Mouse (Mus musculus): ENCODE data around the gene Rasa3. TPM values are rescaled to one million over a fixed set of nuclear protein-coding genes. Genes with fewer than 3 reads are reported as not detected.
A peak's percentile ranks its signal among the peaks of the same experiment; 100 is the strongest.

The Rasa3 gene
- polyA plus RNA-seq, 1 experiment from 2014 or later, result 14.0 TPM

DNA sequence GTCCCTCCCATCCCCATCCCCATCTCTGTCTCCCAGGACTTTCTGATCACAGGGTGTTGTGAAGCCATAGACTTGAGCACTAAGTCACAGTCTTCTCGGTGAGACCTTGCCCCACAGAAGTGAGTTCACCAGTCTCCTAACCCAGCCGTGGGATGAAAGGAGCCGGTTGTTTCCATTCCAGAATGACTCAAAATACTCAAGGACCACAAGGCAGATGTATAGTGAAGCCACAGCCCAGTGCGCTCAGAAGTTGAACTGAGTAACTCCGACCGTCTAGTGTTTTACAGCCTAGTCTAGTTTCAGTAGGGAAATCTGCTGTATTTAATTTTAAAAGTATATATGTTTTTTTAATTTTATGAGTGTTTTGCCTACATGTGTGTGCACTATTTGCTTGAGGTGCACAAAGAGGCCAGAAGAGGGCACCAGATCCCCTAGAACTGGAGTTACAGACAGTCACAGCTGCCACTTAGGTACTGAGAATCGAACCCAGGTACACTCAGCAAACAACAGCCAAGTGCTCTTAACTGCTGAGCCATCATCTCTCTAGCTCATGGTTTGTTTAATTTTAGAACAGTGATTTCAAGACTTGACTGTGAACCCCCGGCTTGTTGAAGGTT is 9.8 kb upstream of the Rasa3 start:
- no peak overlapping the region for H3K4me3 ChIP-seq (replicated peaks; ENCODE audit: low read depth, low read length)
- H3K4me1 ChIP-seq (replicated peaks; ENCODE audit: insufficient read depth, low read length), result no peaks in the 10 kb centered on the region
- H3K9ac ChIP-seq (ENCODE audit: low read depth, low read length), result no peak overlapping the region
- H3K27me3 ChIP-seq (ENCODE audit: insufficient read depth, low read length), result no peaks in the 10 kb centered on the region
- H3K27ac ChIP-seq, result no peak overlapping the region
- ATAC-seq (replicated peaks; ENCODE audit: low FRiP score, low read depth), result no peak
- TF ChIP-seq CTCF (IDR thresholded peaks at IDR 0.05; ENCODE audit: low read depth), result peak; percentile 29; the same call in 1 of the 2 replicates
- no peak for DNase-seq (ENCODE audit: low spot score)
- H3K36me3 ChIP-seq (ENCODE audit: insufficient read depth, low read length), result no peaks in the 10 kb centered on the region
- H3K4me2 ChIP-seq (ENCODE audit: low read length), result no peak overlapping the region
- H3K9me3 ChIP-seq (replicated peaks; ENCODE audit: low read length), result no peaks in the 10 kb centered on the region
- WGBS, result 92% methylated on average over 8 of the region's 8 CpGs

- H3K27ac ChIP-seq, result no peak overlapping the region
- no peak overlapping the region for H3K4me3 ChIP-seq (replicated peaks; ENCODE audit: low read depth, low read length)
- no peaks in the 10 kb centered on the region for H3K27me3 ChIP-seq (ENCODE audit: insufficient read depth, low read length)
- no peaks in the 10 kb centered on the region for H3K4me1 ChIP-seq (replicated peaks; ENCODE audit: insufficient read depth, low read length)
- no peak for DNase-seq (ENCODE audit: low spot score)
- 63% methylated on average over 7 of the region's 7 CpGs for WGBS
- no peak overlapping the region for H3K4me2 ChIP-seq (ENCODE audit: low read length)
- no peak for ATAC-seq (replicated peaks; ENCODE audit: low FRiP score, low read depth)
- no peaks in the 10 kb centered on the region for H3K36me3 ChIP-seq (ENCODE audit: insufficient read depth, low read length)
- no peaks in the 10 kb centered on the region for H3K9me3 ChIP-seq (replicated peaks; ENCODE audit: low read length)
- no peak for TF ChIP-seq CTCF (IDR thresholded peaks at IDR 0.05; ENCODE audit: low read depth)
- no peak overlapping the region for H3K9ac ChIP-seq (ENCODE audit: low read depth, low read length)
These were observed 9.0 kb upstream of the Rasa3 start for GRCm38 (mm10) chr8:13686426-13686825.

GRCm38 (mm10) chr8:13685674-13686314 is 8.4 kb upstream of the Rasa3 start:
- Histone ChIP-seq H3K4me1 (replicated peaks; ENCODE audit: insufficient read depth, low read length) (no peaks in the 10 kb centered on the region), H3K9ac (ENCODE audit: low read depth, low read length) (no peak overlapping the region), H3K4me3 (replicated peaks; ENCODE audit: low read depth, low read length) (no peak overlapping the region), H3K27ac (no peak overlapping the region), H3K27me3 (ENCODE audit: insufficient read depth, low read length) (no peaks in the 10 kb centered on the region), H3K9me3 (replicated peaks; ENCODE audit: low read length) (no peaks in the 10 kb centered on the region), H3K36me3 (ENCODE audit: insufficient read depth, low read length) (no peaks in the 10 kb centered on the region), H3K4me2 (ENCODE audit: low read length) (no peak overlapping the region)
- DNase-seq (ENCODE audit: low spot score) (no peak), ATAC-seq (replicated peaks; ENCODE audit: low FRiP score, low read depth) (no peak)
- 86% methylated on average over 16 of the region's 16 CpGs for WGBS
- no peak for TF ChIP-seq CTCF (IDR thresholded peaks at IDR 0.05; ENCODE audit: low read depth)

DNA sequence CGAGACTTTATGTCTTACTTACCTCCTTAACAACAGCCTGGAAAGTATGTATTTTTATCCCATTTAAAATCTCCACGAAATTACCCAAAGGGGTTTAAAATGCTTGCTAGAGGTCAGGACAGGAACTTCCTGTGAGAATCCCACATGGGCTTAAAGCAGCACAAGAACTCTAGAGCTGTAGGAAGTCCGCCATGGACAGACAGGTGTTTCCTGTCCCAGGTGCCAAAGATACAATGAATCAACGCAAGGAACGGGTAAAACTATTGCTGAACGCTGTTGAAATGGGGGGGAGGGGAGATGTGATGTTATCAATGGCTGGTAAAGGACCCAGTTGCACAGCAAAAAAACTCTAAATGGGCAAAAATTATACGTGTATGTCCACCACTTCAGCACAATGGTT is 6.7 kb upstream of the Rasa3 start:
- H3K36me3 ChIP-seq (ENCODE audit: insufficient read depth, low read length), result no peaks in the 10 kb centered on the region
- 29% methylated on average over 7 of the region's 7 CpGs for WGBS
- H3K9ac ChIP-seq (ENCODE audit: low read depth, low read length), result no peak overlapping the region
- TF ChIP-seq CTCF (IDR thresholded peaks at IDR 0.05; ENCODE audit: low read depth), result no peak
- no peaks in the 10 kb centered on the region for H3K4me1 ChIP-seq (replicated peaks; ENCODE audit: insufficient read depth, low read length)
- H3K9me3 ChIP-seq (replicated peaks; ENCODE audit: low read length), result no peaks in the 10 kb centered on the region
- no peak overlapping the region for H3K27ac ChIP-seq
- no peak for ATAC-seq (replicated peaks; ENCODE audit: low FRiP score, low read depth)
- no peaks in the 10 kb centered on the region for H3K27me3 ChIP-seq (ENCODE audit: insufficient read depth, low read length)
- no peak overlapping the region for H3K4me3 ChIP-seq (replicated peaks; ENCODE audit: low read depth, low read length)
- no peak overlapping the region for H3K4me2 ChIP-seq (ENCODE audit: low read length)
- no peak for DNase-seq (ENCODE audit: low spot score)

- Histone ChIP-seq H3K27ac (no peak overlapping the region), H3K36me3 (ENCODE audit: insufficient read depth, low read length) (no peaks in the 10 kb centered on the region), H3K9me3 (replicated peaks; ENCODE audit: low read length) (no peaks in the 10 kb centered on the region), H3K4me3 (replicated peaks; ENCODE audit: low read depth, low read length) (peak overlapping the region; percentile 71; the same call in 1 of the 2 replicates), H3K27me3 (ENCODE audit: insufficient read depth, low read length) (no peaks in the 10 kb centered on the region), H3K9ac (ENCODE audit: low read depth, low read length) (no peak overlapping the region), H3K4me2 (ENCODE audit: low read length) (peak overlapping the region; percentile 77), H3K4me1 (replicated peaks; ENCODE audit: insufficient read depth, low read length) (peaks cover 17% of the 10 kb centered on the region; the same call in 1 of the 2 replicates)
- no peak for TF ChIP-seq CTCF (IDR thresholded peaks at IDR 0.05; ENCODE audit: low read depth)
- DNase-seq (ENCODE audit: low spot score) (no peak), ATAC-seq (replicated peaks; ENCODE audit: low FRiP score, low read depth) (no peak)
- 38% methylated on average over 8 of the region's 8 CpGs for WGBS
These were observed 779 bp upstream of the Rasa3 start for GRCm38 (mm10) chr8:13678182-13678581.

DNA sequence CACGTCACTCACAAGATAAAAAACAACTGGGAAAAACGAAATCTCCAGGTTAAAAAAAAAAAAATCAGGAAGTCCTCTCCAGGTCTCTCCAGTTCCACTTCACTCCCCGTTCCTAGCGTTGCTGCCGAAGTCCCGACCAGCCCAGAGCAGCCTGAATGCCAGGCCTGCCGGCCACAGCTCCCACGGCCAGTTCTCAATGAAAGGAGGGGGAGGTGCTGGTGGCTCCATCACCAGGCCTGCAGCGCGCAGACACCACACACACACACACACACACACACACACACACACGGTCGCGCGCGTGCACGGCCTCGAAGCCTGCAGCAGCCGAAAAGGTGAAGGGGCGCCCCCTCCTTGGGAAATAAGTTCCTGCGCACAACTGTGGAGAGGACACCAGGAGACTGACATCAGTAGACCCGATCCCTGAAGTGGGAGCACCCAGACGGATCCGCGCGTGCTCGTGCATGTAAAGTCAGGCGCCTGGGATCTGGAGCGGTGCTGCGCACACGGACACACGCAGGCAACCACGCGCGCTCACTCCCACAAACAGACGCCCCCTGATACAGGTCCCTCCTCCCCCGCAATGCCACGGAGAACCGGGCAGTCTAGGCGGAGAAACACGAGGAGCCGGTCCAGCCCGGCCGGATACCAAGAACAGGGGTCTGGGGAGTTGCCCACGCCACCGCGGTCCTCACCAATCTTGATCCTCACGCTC is 546 bp downstream of the Rasa3 start:
- under 1% methylated on average over 47 of the region's 47 CpGs for WGBS
- ATAC-seq (replicated peaks; ENCODE audit: low FRiP score, low read depth) (peak; percentile 62), DNase-seq (ENCODE audit: low spot score) (peak; percentile 77)
- Histone ChIP-seq H3K27me3 (ENCODE audit: insufficient read depth, low read length) (no peaks in the 10 kb centered on the region), H3K27ac (peak overlapping the region; percentile 83), H3K36me3 (ENCODE audit: insufficient read depth, low read length) (no peaks in the 10 kb centered on the region), H3K9me3 (replicated peaks; ENCODE audit: low read length) (no peaks in the 10 kb centered on the region), H3K4me1 (replicated peaks; ENCODE audit: insufficient read depth, low read length) (peaks cover 17% of the 10 kb centered on the region; the same call in 1 of the 2 replicates), H3K4me2 (ENCODE audit: low read length) (peak overlapping the region; percentile 77), H3K9ac (ENCODE audit: low read depth, low read length) (peak overlapping the region; percentile 60), H3K4me3 (replicated peaks; ENCODE audit: low read depth, low read length) (peak overlapping the region; percentile 71)
- TF ChIP-seq CTCF (IDR thresholded peaks at IDR 0.05; ENCODE audit: low read depth), result 0 out of 2 replicates have a peak, but pooled peaks have one; percentile 23

Measured in kidney, postnatal 0 days (tissue).